Comparison of ENCODE assay signal across 8 mouse cellular contexts in genomic region chr6:29853213-29853899, GRCm38 (mm10).
A peak's percentile ranks its signal among the peaks of the same experiment; 100 is the strongest.
DNase-seq lines count a peak whose midpoint lies in the region; ATAC-seq and TF ChIP-seq lines count a peak whose summit lies in the region.

No protein-coding gene starts in this region.

- intact Hi-C loops in heart, adult 2 months (cut with DNase I) = loop anchor here (1.0 to 5.0 kb wide), 5 partner anchors 74 to 505 kb away; no protein-coding TSS in a partner anchor

- DNase-seq in 3T3-L1 (ENCODE audit: low read depth, low spot score) = peak; percentile 92
- peak; percentile 74 to 77 for DNase-seq in adrenal gland, postnatal 36 days
- peak; percentile 69 to 84 for DNase-seq in heart, adult 2 months
- DNase-seq in kidney, adult 2 months = peak; percentile 81
- peak; percentile 91 for DNase-seq in limb, embryonic 11.5 days (ENCODE audit: low spot score)
- peak; percentile 52 to 62 for DNase-seq in spleen, postnatal 36 days (ENCODE audit: low spot score in 2 of 2)

- H3K4me3 ChIP-seq in embryonic facial prominence, embryonic 12.5 days = no peak overlapping the region
- 0 out of 2 replicates have a peak overlapping the region, but pooled peaks have one; percentile 30 for H3K4me3 ChIP-seq in heart, adult 2 months
- H3K4me3 ChIP-seq in kidney, adult 2 months (ENCODE audit: insufficient read depth, low read depth, low read length) = no peak overlapping the region
- H3K4me3 ChIP-seq in limb, embryonic 11.5 days (ENCODE audit: low read depth, low read length) = no peak overlapping the region
- no peak overlapping the region for H3K4me3 ChIP-seq in midbrain, embryonic 15.5 days

- TF ChIP-seq EP300 in heart, adult 2 months (IDR thresholded peaks at IDR 0.05; ENCODE audit: insufficient read depth, low read depth, low read length) = peak; percentile 69; the same call in 1 of the 2 replicates

- WGBS in embryonic facial prominence, embryonic 12.5 days = 25% methylated on average over 12 of the region's 12 CpGs
- WGBS in heart, adult 2 months = 23% methylated on average over 12 of the region's 12 CpGs
- 30% methylated on average over 12 of the region's 12 CpGs for WGBS in kidney, adult 2 months
- 29% methylated on average over 12 of the region's 12 CpGs for WGBS in limb, embryonic 11.5 days
- 38% methylated on average over 12 of the region's 12 CpGs for WGBS in midbrain, embryonic 15.5 days

- H3K36me3 ChIP-seq in embryonic facial prominence, embryonic 12.5 days = no peaks in the 10 kb centered on the region
- H3K36me3 ChIP-seq in heart, adult 2 months (ENCODE audit: control insufficient read depth, insufficient read depth, low read length) = no peaks in the 10 kb centered on the region
- no peaks in the 10 kb centered on the region for H3K36me3 ChIP-seq in kidney, adult 2 months (ENCODE audit: control insufficient read depth, insufficient read depth, low read length)
- H3K36me3 ChIP-seq in limb, embryonic 11.5 days (ENCODE audit: control insufficient read depth, insufficient read depth, low read length) = no peaks in the 10 kb centered on the region
- H3K36me3 ChIP-seq in midbrain, embryonic 15.5 days (replicated peaks) = no peaks in the 10 kb centered on the region

- no peak; the same call in 1 of the 2 replicates for TF ChIP-seq CTCF in heart, adult 2 months (IDR thresholded peaks at IDR 0.05)
- peak; percentile 83 for TF ChIP-seq CTCF in kidney, adult 2 months (conservative IDR thresholded peaks at IDR 0.05; ENCODE audit: insufficient read depth, insufficient read length, low read depth, low read length)

- H3K9ac ChIP-seq in embryonic facial prominence, embryonic 12.5 days = peak overlapping the region; percentile 15; the same call in 1 of the 2 replicates
- H3K9ac ChIP-seq in heart, adult 2 months (ENCODE audit: low read depth, low read length) = no peak overlapping the region
- H3K9ac ChIP-seq in limb, embryonic 11.5 days (ENCODE audit: low read length) = no peak overlapping the region
- no peak overlapping the region for H3K9ac ChIP-seq in midbrain, embryonic 15.5 days

- H3K9me3 ChIP-seq in embryonic facial prominence, embryonic 12.5 days = no peaks in the 10 kb centered on the region
- H3K9me3 ChIP-seq in limb, embryonic 11.5 days (ENCODE audit: control insufficient read depth, low read length) = no peaks in the 10 kb centered on the region
- H3K9me3 ChIP-seq in midbrain, embryonic 15.5 days = no peaks in the 10 kb centered on the region

- peak; percentile 80; the same call in 1 of the 2 replicates for ATAC-seq in embryonic facial prominence, embryonic 12.5 days (ENCODE audit: insufficient number of reproducible peaks, insufficient read depth, low FRiP score, low TSS enrichment)
- peak; percentile 81; the same call in 1 of the 2 replicates for ATAC-seq in limb, embryonic 11.5 days (ENCODE audit: insufficient number of reproducible peaks, low FRiP score, low TSS enrichment, low read depth)
- ATAC-seq in midbrain, embryonic 15.5 days (replicated peaks) = peak; percentile 69; the same call in 1 of the 2 replicates

- peak overlapping the region; percentile 50; the same call in 1 of the 2 replicates for H3K27ac ChIP-seq in embryonic facial prominence, embryonic 12.5 days
- H3K27ac ChIP-seq in heart, adult 2 months = no peak overlapping the region
- H3K27ac ChIP-seq in kidney, adult 2 months (ENCODE audit: insufficient read depth, low read depth, low read length) = no peak overlapping the region
- no peak overlapping the region for H3K27ac ChIP-seq in limb, embryonic 11.5 days (replicated peaks; ENCODE audit: low read depth, low read length)
- H3K27ac ChIP-seq in midbrain, embryonic 15.5 days = peak overlapping the region; percentile 55; the same call in 1 of the 2 replicates

- peak overlapping the region; percentile 42 for H3K4me2 ChIP-seq in embryonic facial prominence, embryonic 12.5 days (replicated peaks)
- H3K4me2 ChIP-seq in limb, embryonic 11.5 days (ENCODE audit: low read depth, severe bottlenecking) = peak overlapping the region; percentile 28; the same call in 1 of the 2 replicates
- H3K4me2 ChIP-seq in midbrain, embryonic 15.5 days = no peak overlapping the region

- no peaks in the 10 kb centered on the region for H3K27me3 ChIP-seq in embryonic facial prominence, embryonic 12.5 days
- H3K27me3 ChIP-seq in heart, adult 2 months (ENCODE audit: control insufficient read depth, insufficient read depth, low read length) = no peaks in the 10 kb centered on the region
- no peaks in the 10 kb centered on the region for H3K27me3 ChIP-seq in kidney, adult 2 months (replicated peaks; ENCODE audit: control insufficient read depth, insufficient read depth, low read length)
- H3K27me3 ChIP-seq in limb, embryonic 11.5 days (ENCODE audit: control insufficient read depth, insufficient read depth, low read length) = no peaks in the 10 kb centered on the region
- no peaks in the 10 kb centered on the region for H3K27me3 ChIP-seq in midbrain, embryonic 15.5 days (replicated peaks)

- no peaks in the 10 kb centered on the region for H3K79me2 ChIP-seq in heart, adult 2 months (replicated peaks; ENCODE audit: control insufficient read depth, insufficient read depth, low read length)

- no peak for TF ChIP-seq POLR2A in heart, adult 2 months (IDR thresholded peaks at IDR 0.05; ENCODE audit: insufficient read depth, low read depth, low read length)
- no peak for TF ChIP-seq POLR2A in kidney, adult 2 months (IDR thresholded peaks at IDR 0.05; ENCODE audit: low read depth, low read length)

- H3K4me1 ChIP-seq in embryonic facial prominence, embryonic 12.5 days = 0 out of 2 replicates have a peak, but pooled peaks cover 6% of the 10 kb centered on the region
- H3K4me1 ChIP-seq in heart, adult 2 months (ENCODE audit: control insufficient read depth, insufficient read depth, low read length) = no peaks in the 10 kb centered on the region; the same call in 1 of the 2 replicates
- H3K4me1 ChIP-seq in kidney, adult 2 months (ENCODE audit: control insufficient read depth, insufficient read depth, low read length) = peaks cover 29% of the 10 kb centered on the region
- H3K4me1 ChIP-seq in limb, embryonic 11.5 days (ENCODE audit: control insufficient read depth, insufficient read depth, low read length) = peaks cover 4% of the 10 kb centered on the region; the same call in 1 of the 2 replicates
- peaks cover 7% of the 10 kb centered on the region; the same call in 1 of the 2 replicates for H3K4me1 ChIP-seq in midbrain, embryonic 15.5 days

Comparison
In these comparisons a context has a peak if more than half of its experiments do, and no peak if none do; other contexts are left out.
1. H3K27ac ChIP-seq: peak in embryonic facial prominence, embryonic 12.5 days (single experiment) and midbrain, embryonic 15.5 days (single experiment); none in heart, adult 2 months (single experiment), kidney, adult 2 months (single experiment) and limb, embryonic 11.5 days (single experiment).
2. Peak in every context shown above with its lines, with median percentiles within 50 percentile points of each other: DNase-seq and ATAC-seq.